Mouse (Mus musculus) heart, postnatal 0 days (tissue): Measurements from ENCODE around the gene Mrgpre.

Experiments used
- CTCF ChIP-seq: IDR thresholded peaks from 2 replicates; pipeline ENCODE4 v1.5.1; 2016; ENCODE audit warnings: antibody characterized with exemption, control low read depth, low read depth
- EP300 ChIP-seq: IDR thresholded peaks from 2 replicates; pipeline ENCODE4 v1.6.1; 2016; ENCODE audit warnings: antibody characterized with exemption, low read depth

DNA sequence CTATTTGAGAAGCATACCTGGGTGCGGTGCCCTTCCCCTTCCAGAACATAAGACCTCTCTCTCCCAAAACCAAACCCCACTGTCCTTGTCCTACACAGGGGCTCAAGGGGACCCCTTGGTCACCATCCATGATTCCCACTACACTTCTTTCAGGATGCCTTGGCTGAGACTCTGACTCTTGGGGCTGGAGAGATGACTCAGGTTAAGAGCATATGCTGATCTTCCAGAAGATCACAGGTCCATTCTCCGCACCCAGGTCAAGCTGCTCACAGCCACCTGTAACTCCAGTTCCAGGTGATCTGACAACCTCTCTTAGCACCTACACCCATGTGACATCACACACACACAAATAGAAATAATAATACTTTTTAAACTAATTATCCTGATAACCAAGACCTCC is 43.6 kb downstream of the Mrgpre start:
- no peak for TF ChIP-seq EP300
- no peak for TF ChIP-seq CTCF
